Mouse (Mus musculus) layer of hippocampus, postnatal 14 days (tissue): ENCODE measurements around the gene Ankrd9. TPM values are rescaled to one million over a fixed set of nuclear protein-coding genes. Genes with fewer than 3 reads are reported as not detected.

Experiments used
- DNase-seq, 2 experiments: peaks; one replicate each; pipeline ENCODE4 v3.0.0; 2021 to 2022; ENCODE audit warnings: low spot score in 2 of 2, mixed read lengths in 1 of 2
- total RNA-seq, 2 experiments: library from RNA; stranded (reverse); gene quantifications; 2 replicates each; pipeline ENCODE4 v1.2.3; 2021

Gene Ankrd9
- total RNA-seq, 2 experiments from 2014 or later = 9.6 to 10.1 TPM

DNA sequence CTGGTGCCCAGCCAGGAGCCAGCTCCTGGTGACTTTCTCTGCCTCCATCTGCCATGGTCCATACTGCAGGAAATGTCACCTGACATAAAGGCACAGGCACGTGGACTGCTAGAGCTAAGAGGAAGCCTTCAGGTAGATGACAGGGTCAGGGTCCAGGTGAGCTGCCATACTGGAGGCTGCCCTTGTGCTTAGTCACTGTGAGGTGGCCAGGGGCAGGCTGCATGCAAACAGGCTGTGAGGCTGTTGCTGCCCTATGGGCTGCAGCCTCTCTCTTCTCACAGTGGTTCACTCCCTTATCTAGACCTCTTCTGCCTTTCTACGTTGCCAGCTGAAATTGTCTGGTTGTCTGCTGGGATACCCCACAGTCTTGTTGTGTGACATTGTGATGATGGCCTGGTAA lies 11.7 kb downstream of the Ankrd9 start:
- no peak for DNase-seq

DNA sequence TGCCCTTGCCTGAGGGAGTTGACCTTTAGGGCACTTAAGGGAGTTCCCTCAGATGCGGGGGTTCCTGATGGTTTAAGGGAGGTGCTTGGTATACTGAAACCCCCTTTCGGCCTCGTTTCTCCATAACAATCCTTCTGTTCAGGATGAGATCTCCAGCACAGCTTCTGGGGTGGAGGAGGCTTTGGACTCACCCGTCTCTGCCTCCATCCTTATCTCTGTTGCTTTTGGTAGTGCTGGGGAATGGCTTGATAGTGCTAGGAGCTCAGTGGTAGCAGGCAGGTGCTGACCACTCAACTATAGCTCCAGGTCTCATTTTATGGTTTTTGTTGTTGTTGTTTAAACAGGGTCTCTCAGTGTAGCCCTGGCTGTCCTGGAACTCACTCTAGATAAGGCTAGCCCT lies 12.8 kb downstream of the Ankrd9 start:
- no peak for DNase-seq

- DNase-seq = no peak
These were observed 13.3 kb downstream of the Ankrd9 start for GRCm38 (mm10) chr12:110965500-110965899.

- no peak for DNase-seq
These were observed 16.9 kb downstream of the Ankrd9 start for GRCm38 (mm10) chr12:110961973-110962372.

DNA sequence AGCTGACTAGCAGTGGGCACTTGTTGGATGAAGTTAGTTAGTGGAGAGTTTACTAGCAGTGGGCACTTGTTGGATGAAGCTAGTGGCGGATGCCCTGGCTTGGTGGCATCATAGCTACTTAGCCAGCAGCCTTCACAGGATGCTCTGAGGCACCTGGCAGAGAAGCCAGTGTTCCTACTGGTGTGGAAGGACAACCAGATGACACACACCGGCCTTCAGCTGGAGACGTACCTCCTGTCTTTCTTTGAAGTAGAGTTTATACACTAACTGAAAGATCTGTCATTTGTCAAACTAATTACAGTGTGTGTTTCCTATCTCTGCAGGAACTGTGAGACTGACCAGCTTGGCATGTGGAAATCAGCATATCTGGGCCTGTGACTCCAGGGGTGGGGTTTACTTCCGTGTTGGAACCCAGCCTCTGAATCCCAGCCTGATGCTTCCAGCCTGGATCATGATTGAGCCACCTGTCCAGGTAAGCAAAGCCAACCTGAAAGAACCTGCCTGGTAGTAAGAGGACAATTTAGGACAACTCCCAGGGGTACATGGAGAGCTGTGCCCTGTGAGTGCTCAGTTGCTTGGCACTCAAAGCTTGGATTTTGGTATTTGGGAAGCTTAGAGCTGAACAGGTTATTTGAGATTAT lies 24.4 kb downstream of the Ankrd9 start:
- DNase-seq = no peak

DNA sequence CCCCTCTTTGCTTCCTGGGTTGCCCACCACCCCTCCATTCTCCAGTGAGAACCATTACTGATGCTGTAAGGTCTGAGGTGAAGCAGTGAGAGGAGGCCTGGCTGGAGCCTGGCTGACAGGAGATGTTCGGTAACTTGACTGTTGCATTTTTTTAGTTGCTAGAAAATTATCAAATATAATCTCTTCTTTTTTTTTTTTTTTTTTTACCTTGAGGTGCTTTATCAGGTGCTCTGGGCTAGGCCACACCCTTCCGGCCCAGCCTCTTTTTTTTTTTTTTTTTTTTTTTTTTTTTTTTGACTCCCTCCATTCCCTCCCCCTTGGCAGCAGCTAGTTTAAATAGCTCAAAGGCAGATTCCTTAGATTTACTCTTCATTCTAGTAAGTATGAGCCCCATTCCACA lies 24.9 kb downstream of the Ankrd9 start:
- DNase-seq = no peak

DNA sequence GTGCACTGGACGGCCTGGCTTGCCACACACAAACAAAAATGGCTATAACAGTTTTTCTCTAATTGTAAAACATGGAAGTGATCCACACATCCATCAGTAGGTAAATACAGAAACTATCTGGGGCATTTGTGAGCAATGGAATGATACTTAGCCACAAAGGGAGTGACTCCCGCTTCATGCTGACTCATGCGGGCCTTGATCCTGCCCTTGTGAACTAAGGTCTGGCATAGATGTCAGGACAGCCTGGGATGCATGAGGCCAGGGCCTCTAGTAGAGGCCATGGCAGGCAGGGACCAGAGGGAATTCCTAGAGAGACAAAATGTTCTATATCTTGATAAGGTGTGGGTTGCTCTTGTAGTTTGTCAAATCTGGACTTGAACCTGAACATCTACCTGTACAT lies 25.4 kb downstream of the Ankrd9 start:
- no peak for DNase-seq

GRCm38 (mm10) chr12:110952628-110953385 lies 26.0 kb downstream of the Ankrd9 start:
- no peak for DNase-seq

DNA sequence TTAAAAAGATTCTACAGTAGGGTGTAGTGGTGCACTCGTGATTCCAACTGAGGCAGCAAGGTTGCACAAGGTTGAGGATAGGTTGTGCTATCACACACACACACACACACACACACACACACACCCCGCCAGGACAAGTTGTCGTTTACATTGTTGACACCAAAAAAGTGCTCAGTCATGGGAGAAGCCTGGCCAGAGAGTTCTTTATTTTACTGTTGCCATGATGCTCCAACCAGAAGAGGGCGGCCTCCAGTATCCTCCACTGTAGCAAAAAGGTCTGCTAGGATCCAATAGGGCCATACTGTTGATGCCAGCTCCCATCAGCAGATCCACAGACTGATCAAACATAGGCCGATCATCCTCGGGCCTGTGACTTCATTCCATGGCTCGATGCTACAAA lies 27.6 kb downstream of the Ankrd9 start:
- DNase-seq = no peak

DNA sequence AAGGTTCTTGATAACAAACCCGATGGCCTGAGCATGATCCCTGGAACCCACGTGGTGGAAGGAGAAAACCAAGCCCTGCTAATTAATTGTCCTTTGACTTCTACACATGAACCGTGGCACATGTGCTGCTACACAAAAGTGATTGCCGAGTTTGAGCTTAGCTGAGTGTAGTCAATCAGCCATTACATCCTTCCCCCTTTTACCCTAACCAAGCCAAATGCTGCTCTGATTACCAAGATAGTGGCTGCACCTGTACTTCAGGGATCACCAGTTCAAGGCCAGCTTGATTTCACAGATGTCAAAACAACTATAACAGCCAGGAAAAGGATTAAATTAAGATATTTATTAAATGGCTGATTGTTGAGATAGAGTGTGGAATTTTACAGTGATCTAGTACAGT lies 28.7 kb downstream of the Ankrd9 start:
- DNase-seq = no peak

DNA sequence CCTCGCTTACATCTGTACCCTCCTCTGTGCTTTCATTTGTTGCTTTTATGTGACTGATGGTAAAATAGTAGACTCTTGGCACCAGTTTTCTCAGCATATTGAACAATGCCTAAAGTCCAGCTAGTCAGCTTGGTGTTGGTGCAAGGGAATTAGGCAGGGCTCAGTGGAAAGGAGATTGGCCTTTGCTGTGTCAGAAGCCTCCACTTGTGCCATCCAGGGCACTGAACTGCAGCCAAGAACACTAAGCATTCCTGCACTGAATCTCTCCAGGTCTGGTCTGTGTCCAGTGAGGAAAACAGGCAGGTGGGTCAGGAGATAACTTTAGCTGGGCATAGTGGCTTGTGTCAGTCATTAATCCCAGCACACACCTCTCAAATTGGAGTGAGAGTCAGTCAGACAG lies 29.4 kb downstream of the Ankrd9 start:
- no peak for DNase-seq

DNA sequence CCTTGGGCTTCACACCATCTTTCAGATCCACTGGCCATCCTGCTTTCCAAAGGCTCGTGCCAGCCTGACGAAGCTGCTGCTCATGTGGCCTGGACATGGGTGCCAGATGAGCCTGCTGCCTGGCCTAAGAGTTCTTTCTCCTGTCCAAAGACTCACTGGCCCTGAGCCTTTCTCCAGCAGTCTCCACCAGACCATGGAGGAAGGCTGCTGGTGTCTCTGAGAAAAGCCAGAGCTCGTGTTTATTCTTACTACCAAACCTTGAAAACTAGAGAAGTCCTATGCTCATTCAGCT lies 30.0 kb downstream of the Ankrd9 start:
- peak in 1 of 2 experiments; percentile 31 for DNase-seq

GRCm38 (mm10) chr12:110948082-110948909 lies 30.5 kb downstream of the Ankrd9 start:
- no peak for DNase-seq

DNA sequence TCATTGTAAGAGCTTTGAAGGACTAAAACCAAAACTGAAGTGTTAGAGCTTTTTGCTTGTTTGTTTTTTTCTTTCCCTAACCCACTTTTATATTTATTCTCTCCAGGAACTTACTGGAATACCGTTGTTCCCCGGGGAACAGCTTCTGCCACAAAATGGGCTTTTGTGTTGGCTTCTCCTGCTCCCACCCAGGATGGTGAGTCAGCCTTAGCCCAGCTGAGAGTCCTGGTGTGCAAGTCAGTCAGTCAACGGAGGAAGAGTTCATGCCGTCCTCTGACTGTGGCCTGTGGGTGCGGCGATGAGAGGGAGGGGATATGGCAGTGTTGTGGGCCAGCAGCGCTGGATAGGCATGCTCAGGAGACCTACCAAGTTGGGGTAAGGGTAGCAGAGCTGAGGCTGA lies 32.6 kb downstream of the Ankrd9 start:
- DNase-seq = no peak

GRCm38 (mm10) chr12:110940869-110941268 lies 38.0 kb downstream of the Ankrd9 start:
- DNase-seq = no peak

- DNase-seq = no peak
These were observed 39.5 kb downstream of the Ankrd9 start for GRCm38 (mm10) chr12:110939385-110939784.

DNA sequence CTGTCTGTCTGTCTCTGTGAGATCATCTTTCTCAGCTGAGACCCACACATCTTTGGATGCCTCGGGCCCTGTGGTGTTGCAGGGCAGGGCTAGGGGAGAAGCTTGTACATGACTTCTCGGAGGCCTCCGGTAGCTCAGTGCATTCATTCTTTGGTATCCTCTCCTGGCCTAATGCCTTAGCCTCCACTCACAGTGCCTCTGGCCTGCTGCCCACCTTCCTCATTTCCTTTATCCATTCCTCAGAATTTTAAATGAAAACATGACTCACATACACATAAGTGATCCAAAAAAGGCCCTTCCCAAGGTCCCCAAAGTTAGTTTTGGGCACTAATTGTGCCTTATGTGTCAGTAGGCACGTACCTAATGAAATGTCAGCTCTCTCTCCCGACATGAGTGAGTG lies 41.3 kb downstream of the Ankrd9 start:
- no peak for DNase-seq

GRCm38 (mm10) chr12:110935983-110936620 lies 42.7 kb downstream of the Ankrd9 start:
- DNase-seq = peak; percentile 82 to 89

DNA sequence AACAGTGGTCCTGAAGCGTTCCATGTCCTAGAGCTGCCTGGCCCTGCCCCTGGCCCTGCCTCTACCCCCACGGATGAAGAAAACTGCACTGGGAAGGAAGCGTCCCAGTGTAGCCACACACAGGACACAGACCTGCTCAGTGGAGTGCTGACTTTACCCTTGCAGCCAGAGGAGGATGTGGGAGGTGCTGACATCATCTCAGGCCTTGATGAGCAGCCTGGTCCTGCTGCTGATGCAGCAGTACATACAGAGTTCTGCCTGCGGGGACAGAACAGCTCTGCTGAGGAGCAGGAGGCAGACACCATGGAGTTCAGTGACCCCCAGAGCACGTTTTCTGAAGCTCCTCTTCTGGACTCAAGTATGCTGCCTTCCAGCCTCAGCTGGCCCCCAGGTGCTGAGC lies 46.0 kb downstream of the Ankrd9 start:
- DNase-seq = no peak
